13 mouse cellular contexts compared by ENCODE assay signal in genomic region chr4:149504858-149505257, GRCm38 (mm10). TPM values are rescaled to one million over a fixed set of nuclear protein-coding genes. Genes with fewer than 3 reads are reported as not detected.
DNase-seq lines count a peak whose midpoint lies in the region; ATAC-seq and TF ChIP-seq lines count a peak whose summit lies in the region.
"Had no signal": no experiment of that assay in that cellular context is flagged by ENCODE, and none has a peak within 500 bp of the region (broad histone marks: within the 10 kb centered on the region; RNA-seq: fewer than 3 reads in every experiment).

No protein-coding gene starts in this region.

- ATAC-seq in midbrain, embryonic 13.5 days, result no peak
- no peak for ATAC-seq in midbrain, embryonic 15.5 days (replicated peaks)
- ATAC-seq in common myeloid progenitor, adult 5-6 weeks (replicated peaks; ENCODE audit: low read depth, poor library complexity, severe bottlenecking), result peak; percentile 83
- ATAC-seq in forebrain, postnatal 0 days, result peak; percentile 62
- ATAC-seq in stomach, embryonic 16.5 days (ENCODE audit: insufficient read depth, low FRiP score), result no peak
- ATAC-seq: inflammation-experienced regulatory T-cells, adult 6 months had no signal

- H3K4me1 ChIP-seq in midbrain, embryonic 13.5 days (replicated peaks), result 0 out of 2 replicates have a peak, but pooled peaks cover 6% of the 10 kb centered on the region
- no peaks in the 10 kb centered on the region for H3K4me1 ChIP-seq in midbrain, embryonic 15.5 days
- no peaks in the 10 kb centered on the region for H3K4me1 ChIP-seq in forebrain, postnatal 0 days (ENCODE audit: insufficient read depth)
- H3K4me1 ChIP-seq in stomach, embryonic 16.5 days (ENCODE audit: control insufficient read depth, insufficient read depth, low read length), result no peaks in the 10 kb centered on the region

- H3K4me3 ChIP-seq in midbrain, embryonic 13.5 days (replicated peaks), result no peak overlapping the region
- no peak overlapping the region for H3K4me3 ChIP-seq in midbrain, embryonic 15.5 days
- no peak overlapping the region for H3K4me3 ChIP-seq in forebrain, postnatal 0 days (ENCODE audit: low read depth, low read length)
- no peak overlapping the region for H3K4me3 ChIP-seq in stomach, embryonic 16.5 days (replicated peaks; ENCODE audit: low read length)

- DNase-seq in forebrain, postnatal 0 days, result no peak
- DNase-seq in right cerebral cortex, postnatal 14 days, result no peak
- DNase-seq in cerebellum, adult 9-10 months, result no peak
- DNase-seq: cerebellum, postnatal 36 days; gastrocnemius, postnatal 14 days; kidney, postnatal 25 days had no signal

- WGBS in midbrain, embryonic 13.5 days, result 31% methylated on average over 3 of the region's 3 CpGs
- 24% methylated on average over 3 of the region's 3 CpGs for WGBS in midbrain, embryonic 15.5 days
- WGBS in forebrain, postnatal 0 days, result 4% methylated on average over 3 of the region's 3 CpGs
- WGBS in stomach, embryonic 16.5 days, result 42% methylated on average over 3 of the region's 3 CpGs

- no peaks in the 10 kb centered on the region for H3K27me3 ChIP-seq in midbrain, embryonic 13.5 days
- no peaks in the 10 kb centered on the region for H3K27me3 ChIP-seq in midbrain, embryonic 15.5 days (replicated peaks)
- no peaks in the 10 kb centered on the region for H3K27me3 ChIP-seq in forebrain, postnatal 0 days (ENCODE audit: insufficient read depth, low read length)
- H3K27me3 ChIP-seq in stomach, embryonic 16.5 days (ENCODE audit: control insufficient read depth, insufficient read depth, low read length), result no peaks in the 10 kb centered on the region

- H3K4me2 ChIP-seq in midbrain, embryonic 13.5 days (replicated peaks), result no peak overlapping the region
- no peak overlapping the region for H3K4me2 ChIP-seq in midbrain, embryonic 15.5 days
- no peak overlapping the region for H3K4me2 ChIP-seq in forebrain, postnatal 0 days (ENCODE audit: low read depth)
- H3K4me2 ChIP-seq in stomach, embryonic 16.5 days (ENCODE audit: low read depth, low read length), result no peak overlapping the region

- no peak for TF ChIP-seq CTCF in forebrain, postnatal 0 days (IDR thresholded peaks at IDR 0.05; ENCODE audit: low read depth)

- peak overlapping the region; percentile 45; the same call in 1 of the 2 replicates for H3K27ac ChIP-seq in midbrain, embryonic 13.5 days
- H3K27ac ChIP-seq in midbrain, embryonic 15.5 days, result no peak overlapping the region
- H3K27ac ChIP-seq in forebrain, postnatal 0 days (ENCODE audit: low read depth, low read length), result no peak overlapping the region
- H3K27ac ChIP-seq in stomach, embryonic 16.5 days (ENCODE audit: low read length), result peak overlapping the region; percentile 42; the same call in 1 of the 2 replicates

- H3K36me3 ChIP-seq in midbrain, embryonic 13.5 days, result peaks cover 24% of the 10 kb centered on the region
- 0 out of 2 replicates have a peak, but pooled peaks cover 3% of the 10 kb centered on the region for H3K36me3 ChIP-seq in midbrain, embryonic 15.5 days (replicated peaks)
- no peaks in the 10 kb centered on the region for H3K36me3 ChIP-seq in forebrain, postnatal 0 days (ENCODE audit: insufficient read depth)
- H3K36me3 ChIP-seq in stomach, embryonic 16.5 days (ENCODE audit: control insufficient read depth, insufficient read depth, low read length), result peaks cover 12% of the 10 kb centered on the region; the same call in 1 of the 2 replicates

- H3K9me3 ChIP-seq in midbrain, embryonic 13.5 days, result no peaks in the 10 kb centered on the region
- no peaks in the 10 kb centered on the region for H3K9me3 ChIP-seq in midbrain, embryonic 15.5 days
- no peaks in the 10 kb centered on the region for H3K9me3 ChIP-seq in forebrain, postnatal 0 days (ENCODE audit: low read length)
- no peaks in the 10 kb centered on the region for H3K9me3 ChIP-seq in stomach, embryonic 16.5 days (replicated peaks; ENCODE audit: control insufficient read depth, low read length)

- H3K9ac ChIP-seq in midbrain, embryonic 13.5 days (replicated peaks), result no peak overlapping the region; the same call in 1 of the 2 replicates
- H3K9ac ChIP-seq in midbrain, embryonic 15.5 days, result no peak overlapping the region
- no peak overlapping the region for H3K9ac ChIP-seq in forebrain, postnatal 0 days
- H3K9ac ChIP-seq in stomach, embryonic 16.5 days (ENCODE audit: low read length), result no peak overlapping the region

RNA-seq across cellular contexts. Expression of gene Ctnnbip1, which starts 13.2 kb away (rescaled TPM):
- polyA plus RNA-seq in midbrain, embryonic 13.5 days (2015; fragmentation: Nextera tagmentation; extraction: Ambion mirVana), result 74.6 and 79.6 TPM in 2 replicates
- polyA plus RNA-seq in midbrain, embryonic 15.5 days (2015; fragmentation: Nextera tagmentation; extraction: Ambion mirVana), result 99.5 and 106 TPM in 2 replicates
- total RNA-seq in common myeloid progenitor, adult 5-6 weeks (2017), result 4.7 and 6.6 TPM in 2 replicates
- total RNA-seq in forebrain, postnatal 0 days (2014; rRNA removed), result 98.6 and 105 TPM in 2 replicates
- polyA plus RNA-seq in forebrain, postnatal 0 days (2015; fragmentation: Nextera tagmentation; extraction: Ambion mirVana), result 126 and 134 TPM in 2 replicates
- 56.2 and 57.3 TPM in 2 replicates for polyA plus RNA-seq in stomach, embryonic 16.5 days (2015; fragmentation: Nextera tagmentation; extraction: Ambion mirVana)

RNA-seq across cellular contexts. Expression of gene Lzic, which starts 19.8 kb away (rescaled TPM):
- polyA plus RNA-seq in midbrain, embryonic 13.5 days (2015; fragmentation: Nextera tagmentation; extraction: Ambion mirVana), result 45.5 and 50.8 TPM in 2 replicates
- polyA plus RNA-seq in midbrain, embryonic 15.5 days (2015; fragmentation: Nextera tagmentation; extraction: Ambion mirVana), result 36.6 and 39.9 TPM in 2 replicates
- 37.7 and 83.2 TPM in 2 replicates for total RNA-seq in common myeloid progenitor, adult 5-6 weeks (2017)
- total RNA-seq in forebrain, postnatal 0 days (2014; rRNA removed), result 44.2 and 62.5 TPM in 2 replicates
- polyA plus RNA-seq in forebrain, postnatal 0 days (2015; fragmentation: Nextera tagmentation; extraction: Ambion mirVana), result 38.9 and 46.9 TPM in 2 replicates
- 33.3 and 35.9 TPM in 2 replicates for polyA plus RNA-seq in stomach, embryonic 16.5 days (2015; fragmentation: Nextera tagmentation; extraction: Ambion mirVana)

RNA-seq across cellular contexts. Expression of gene Nmnat1, which starts 19.9 kb away (rescaled TPM):
- 9.8 and 12.5 TPM in 2 replicates for polyA plus RNA-seq in midbrain, embryonic 13.5 days (2015; fragmentation: Nextera tagmentation; extraction: Ambion mirVana)
- 7.2 and 7.9 TPM in 2 replicates for polyA plus RNA-seq in midbrain, embryonic 15.5 days (2015; fragmentation: Nextera tagmentation; extraction: Ambion mirVana)
- total RNA-seq in common myeloid progenitor, adult 5-6 weeks (2017), result 11.3 and 15.5 TPM in 2 replicates
- 3.6 and 6.5 TPM in 2 replicates for total RNA-seq in forebrain, postnatal 0 days (2014; rRNA removed)
- 4.8 and 6.4 TPM in 2 replicates for polyA plus RNA-seq in forebrain, postnatal 0 days (2015; fragmentation: Nextera tagmentation; extraction: Ambion mirVana)
- 9.3 and 9.6 TPM in 2 replicates for polyA plus RNA-seq in stomach, embryonic 16.5 days (2015; fragmentation: Nextera tagmentation; extraction: Ambion mirVana)

RNA-seq across cellular contexts. Expression of gene Tmem274, which starts 27.7 kb away (rescaled TPM):
- 0.65 TPM in 1 of 2 replicates, not detected in the other for polyA plus RNA-seq in midbrain, embryonic 13.5 days (2015; fragmentation: Nextera tagmentation; extraction: Ambion mirVana)
- polyA plus RNA-seq in midbrain, embryonic 15.5 days (2015; fragmentation: Nextera tagmentation; extraction: Ambion mirVana), result not detected in 2 replicates
- total RNA-seq in common myeloid progenitor, adult 5-6 weeks (2017), result not detected in 2 replicates
- not detected in 2 replicates for total RNA-seq in forebrain, postnatal 0 days (2014; rRNA removed)
- not detected in 2 replicates for polyA plus RNA-seq in forebrain, postnatal 0 days (2015; fragmentation: Nextera tagmentation; extraction: Ambion mirVana)
- polyA plus RNA-seq in stomach, embryonic 16.5 days (2015; fragmentation: Nextera tagmentation; extraction: Ambion mirVana), result 0.39 and 0.40 TPM in 2 replicates
- total RNA-seq: gastrocnemius, postnatal 14 days; left cerebral cortex, adult 18-20 months had no signal
- polyA plus RNA-seq: small intestine, adult 2 months had no signal

RNA-seq across cellular contexts. Expression of gene Rbp7, which starts 50.1 kb away (rescaled TPM):
- not detected in 2 replicates for polyA plus RNA-seq in midbrain, embryonic 13.5 days (2015; fragmentation: Nextera tagmentation; extraction: Ambion mirVana)
- polyA plus RNA-seq in midbrain, embryonic 15.5 days (2015; fragmentation: Nextera tagmentation; extraction: Ambion mirVana), result 0.99 TPM in 1 of 2 replicates, not detected in the other
- not detected in 2 replicates for total RNA-seq in common myeloid progenitor, adult 5-6 weeks (2017)
- not detected in 2 replicates for total RNA-seq in forebrain, postnatal 0 days (2014; rRNA removed)
- 0.30 and 0.49 TPM in 2 replicates for polyA plus RNA-seq in forebrain, postnatal 0 days (2015; fragmentation: Nextera tagmentation; extraction: Ambion mirVana)
- 4.0 and 4.8 TPM in 2 replicates for polyA plus RNA-seq in stomach, embryonic 16.5 days (2015; fragmentation: Nextera tagmentation; extraction: Ambion mirVana)
- total RNA-seq: left cerebral cortex, adult 18-20 months had no signal
- polyA plus RNA-seq: inflammation-experienced regulatory T-cells, adult 6 months had no signal

Comparison
In these comparisons a context has a peak if more than half of its experiments do, and no peak if none do; other contexts are left out.
1. H3K27ac ChIP-seq: peak in midbrain, embryonic 13.5 days (single experiment) and stomach, embryonic 16.5 days (single experiment); none in midbrain, embryonic 15.5 days (single experiment) and forebrain, postnatal 0 days (single experiment).
2. ATAC-seq: peak in common myeloid progenitor, adult 5-6 weeks (single experiment) and forebrain, postnatal 0 days (single experiment); none in midbrain, embryonic 13.5 days (single experiment), midbrain, embryonic 15.5 days (single experiment) and stomach, embryonic 16.5 days (single experiment).